Comparison of ENCODE assay signal across 18 mouse cellular contexts in the genomic region with DNA sequence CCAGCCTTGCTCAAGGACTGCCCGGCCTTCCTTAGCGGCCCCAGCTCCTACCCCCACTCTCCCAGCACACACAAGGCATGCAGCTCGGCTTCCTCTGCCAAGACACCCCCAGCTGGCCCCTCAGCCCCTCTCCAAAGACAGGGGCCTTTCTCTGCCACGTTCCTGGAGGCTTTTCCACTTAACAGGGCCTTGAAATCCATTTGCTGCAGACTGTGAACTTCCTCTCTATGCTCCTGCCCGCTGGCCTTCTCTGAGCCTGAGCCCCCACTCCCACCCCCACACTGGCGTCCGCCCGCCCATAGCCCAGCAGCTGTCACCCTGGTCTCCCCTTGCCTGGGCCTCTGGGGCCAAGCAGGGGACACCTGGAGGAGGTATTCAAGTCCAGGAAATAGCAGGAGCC.
DNase-seq lines count a peak whose midpoint lies in the region; ATAC-seq and TF ChIP-seq lines count a peak whose summit lies in the region.
"Had no signal": no experiment of that assay in that cellular context is flagged by ENCODE, and none has a peak within 500 bp of the region (broad histone marks: within the 10 kb centered on the region; RNA-seq: fewer than 3 reads in every experiment).

No protein-coding gene starts in this region.

- peak; percentile 47; the same call in 1 of the 2 replicates for ATAC-seq in forebrain, embryonic 16.5 days
- no peak for ATAC-seq in forebrain, embryonic 12.5 days (ENCODE audit: low FRiP score)
- peak; percentile 84; the same call in 1 of the 2 replicates for ATAC-seq in lung, embryonic 14.5 days (ENCODE audit: insufficient read depth)
- ATAC-seq in embryonic facial prominence, embryonic 13.5 days (ENCODE audit: insufficient number of reproducible peaks, insufficient read depth, low FRiP score, low TSS enrichment, low read depth), result 0 out of 2 replicates have a peak, but pooled peaks have one; percentile 74
- ATAC-seq in limb, embryonic 13.5 days (ENCODE audit: low FRiP score, low read depth), result peak; percentile 81
- ATAC-seq: forebrain, postnatal 0 days had no signal

- TF ChIP-seq CTCF in lung, embryonic 14.5 days (IDR thresholded peaks at IDR 0.05; ENCODE audit: low read depth), result no peak

- no peaks in the 10 kb centered on the region for H3K36me3 ChIP-seq in forebrain, embryonic 16.5 days (ENCODE audit: control insufficient read depth, insufficient read depth)
- H3K36me3 ChIP-seq in forebrain, embryonic 12.5 days (replicated peaks), result no peaks in the 10 kb centered on the region
- no peaks in the 10 kb centered on the region for H3K36me3 ChIP-seq in lung, embryonic 14.5 days (ENCODE audit: insufficient read depth)
- no peaks in the 10 kb centered on the region for H3K36me3 ChIP-seq in embryonic facial prominence, embryonic 13.5 days
- no peaks in the 10 kb centered on the region for H3K36me3 ChIP-seq in limb, embryonic 13.5 days
- H3K36me3 ChIP-seq: heart, embryonic 15.5 days; hindbrain, embryonic 15.5 days had no signal

- peak; percentile 43 for DNase-seq in lung, embryonic 14.5 days
- no peak for DNase-seq in lung, postnatal 14 days
- DNase-seq in adrenal gland, postnatal 36 days, result no peak
- DNase-seq in left cerebral cortex, adult 11 months (ENCODE audit: low spot score), result no peak
- DNase-seq: adrenal gland, postnatal 10 days; cerebellum, postnatal 10 days; forebrain, postnatal 0 days; gastrocnemius, postnatal 14 days; kidney, postnatal 25 days; liver; lung, postnatal 10 days; midbrain, embryonic 14.5 days had no signal

- WGBS in forebrain, embryonic 16.5 days, result 42% methylated on average over 8 of the region's 8 CpGs
- 61% methylated on average over 8 of the region's 8 CpGs for WGBS in forebrain, embryonic 12.5 days
- 12% methylated on average over 8 of the region's 8 CpGs for WGBS in lung, embryonic 14.5 days
- WGBS in embryonic facial prominence, embryonic 13.5 days, result 46% methylated on average over 8 of the region's 8 CpGs
- WGBS in limb, embryonic 13.5 days, result 21% methylated on average over 8 of the region's 8 CpGs

- H3K27ac ChIP-seq in forebrain, embryonic 16.5 days (ENCODE audit: low read length), result no peak overlapping the region
- no peak overlapping the region for H3K27ac ChIP-seq in forebrain, embryonic 12.5 days
- peak overlapping the region; percentile 66 for H3K27ac ChIP-seq in lung, embryonic 14.5 days (ENCODE audit: low read depth)
- peak overlapping the region; percentile 67 for H3K27ac ChIP-seq in embryonic facial prominence, embryonic 13.5 days
- H3K27ac ChIP-seq in limb, embryonic 13.5 days, result peak overlapping the region; percentile 61; the same call in 1 of the 2 replicates
- H3K27ac ChIP-seq: heart, embryonic 15.5 days; hindbrain, embryonic 15.5 days had no signal

- H3K27me3 ChIP-seq in forebrain, embryonic 16.5 days (replicated peaks; ENCODE audit: control insufficient read depth, insufficient read depth, low read length), result no peaks in the 10 kb centered on the region; the same call in 1 of the 2 replicates
- peaks cover 82% of the 10 kb centered on the region for H3K27me3 ChIP-seq in forebrain, embryonic 12.5 days
- H3K27me3 ChIP-seq in lung, embryonic 14.5 days (ENCODE audit: insufficient read depth, low read length), result no peaks in the 10 kb centered on the region
- peaks cover 74% of the 10 kb centered on the region for H3K27me3 ChIP-seq in embryonic facial prominence, embryonic 13.5 days
- peaks cover 70% of the 10 kb centered on the region for H3K27me3 ChIP-seq in limb, embryonic 13.5 days

- no peak overlapping the region for H3K9ac ChIP-seq in forebrain, embryonic 16.5 days (replicated peaks; ENCODE audit: low read depth, low read length)
- no peak overlapping the region for H3K9ac ChIP-seq in forebrain, embryonic 12.5 days
- H3K9ac ChIP-seq in lung, embryonic 14.5 days, result no peak overlapping the region
- 0 out of 2 replicates have a peak overlapping the region, but pooled peaks have one; percentile 21 for H3K9ac ChIP-seq in embryonic facial prominence, embryonic 13.5 days
- H3K9ac ChIP-seq in limb, embryonic 13.5 days, result no peak overlapping the region
- H3K9ac ChIP-seq: forebrain, postnatal 0 days; heart, embryonic 15.5 days; hindbrain, embryonic 15.5 days had no signal

- H3K4me2 ChIP-seq in forebrain, embryonic 16.5 days (ENCODE audit: low read length), result no peak overlapping the region
- H3K4me2 ChIP-seq in forebrain, embryonic 12.5 days, result no peak overlapping the region
- no peak overlapping the region for H3K4me2 ChIP-seq in lung, embryonic 14.5 days
- no peak overlapping the region for H3K4me2 ChIP-seq in embryonic facial prominence, embryonic 13.5 days
- no peak overlapping the region for H3K4me2 ChIP-seq in limb, embryonic 13.5 days (replicated peaks)
- H3K4me2 ChIP-seq: heart, embryonic 15.5 days; hindbrain, embryonic 15.5 days had no signal

- no peaks in the 10 kb centered on the region for H3K4me1 ChIP-seq in forebrain, embryonic 16.5 days (replicated peaks; ENCODE audit: control insufficient read depth, insufficient read depth, low read length)
- H3K4me1 ChIP-seq in forebrain, embryonic 12.5 days, result peaks cover 5% of the 10 kb centered on the region; the same call in 1 of the 2 replicates
- H3K4me1 ChIP-seq in lung, embryonic 14.5 days (ENCODE audit: insufficient read depth), result no peaks in the 10 kb centered on the region
- peaks cover 24% of the 10 kb centered on the region for H3K4me1 ChIP-seq in embryonic facial prominence, embryonic 13.5 days
- peaks cover 24% of the 10 kb centered on the region for H3K4me1 ChIP-seq in limb, embryonic 13.5 days
- H3K4me1 ChIP-seq: hindbrain, embryonic 15.5 days had no signal

- H3K9me3 ChIP-seq in forebrain, embryonic 16.5 days (ENCODE audit: control insufficient read depth, low read length), result no peaks in the 10 kb centered on the region
- H3K9me3 ChIP-seq in forebrain, embryonic 12.5 days, result no peaks in the 10 kb centered on the region
- no peaks in the 10 kb centered on the region for H3K9me3 ChIP-seq in lung, embryonic 14.5 days (ENCODE audit: low read depth, low read length)
- no peaks in the 10 kb centered on the region for H3K9me3 ChIP-seq in embryonic facial prominence, embryonic 13.5 days
- no peaks in the 10 kb centered on the region for H3K9me3 ChIP-seq in limb, embryonic 13.5 days
- H3K9me3 ChIP-seq: heart, embryonic 15.5 days; hindbrain, embryonic 15.5 days had no signal

- no peak overlapping the region for H3K4me3 ChIP-seq in forebrain, embryonic 16.5 days (replicated peaks; ENCODE audit: low read length)
- no peak overlapping the region for H3K4me3 ChIP-seq in forebrain, embryonic 12.5 days (replicated peaks)
- H3K4me3 ChIP-seq in lung, embryonic 14.5 days (ENCODE audit: low read depth, low read length), result no peak overlapping the region
- H3K4me3 ChIP-seq in embryonic facial prominence, embryonic 13.5 days, result no peak overlapping the region
- no peak overlapping the region for H3K4me3 ChIP-seq in limb, embryonic 13.5 days
- H3K4me3 ChIP-seq: heart, embryonic 15.5 days; hindbrain, embryonic 15.5 days had no signal

Comparison
In these comparisons a context has a peak if more than half of its experiments do, and no peak if none do; other contexts are left out.
1. H3K27ac ChIP-seq: peak in lung, embryonic 14.5 days (single experiment), embryonic facial prominence, embryonic 13.5 days (single experiment) and limb, embryonic 13.5 days (single experiment); none in forebrain, embryonic 16.5 days (single experiment) and forebrain, embryonic 12.5 days (single experiment).